Mouse (Mus musculus): ENCODE measurements around the gene Ank2.

Ank2 gene

GRCm38 (mm10) chr3:127282277-127282676 is 216.9 kb downstream of the Ank2 start:
- no peak for DNase-seq (ENCODE audit: low spot score)

- DNase-seq (ENCODE audit: low spot score), result no peak
Observed at GRCm38 (mm10) chr3:127281390-127281789, 217.8 kb downstream of the Ank2 start.

GRCm38 (mm10) chr3:127280376-127280775 is 218.8 kb downstream of the Ank2 start:
- no peak for DNase-seq (ENCODE audit: low spot score)

GRCm38 (mm10) chr3:127275953-127276352 is 223.2 kb downstream of the Ank2 start:
- no peak for DNase-seq (ENCODE audit: low spot score)

GRCm38 (mm10) chr3:127272801-127273200 is 226.3 kb downstream of the Ank2 start:
- DNase-seq (ENCODE audit: low spot score), result no peak

- no peak for DNase-seq (ENCODE audit: low spot score)
Observed at GRCm38 (mm10) chr3:127269616-127270015, 229.5 kb downstream of the Ank2 start.

- no peak for DNase-seq (ENCODE audit: low spot score)
Observed at GRCm38 (mm10) chr3:127267846-127268245, 231.3 kb downstream of the Ank2 start.

GRCm38 (mm10) chr3:127265732-127266131 is 233.4 kb downstream of the Ank2 start:
- no peak for DNase-seq (ENCODE audit: low spot score)

- no peak for DNase-seq (ENCODE audit: low spot score)
Observed at GRCm38 (mm10) chr3:127265182-127265581, 234.0 kb downstream of the Ank2 start.

GRCm38 (mm10) chr3:127260786-127261166 is 238.4 kb downstream of the Ank2 start:
- no peak for DNase-seq (ENCODE audit: low spot score)

- no peak for DNase-seq (ENCODE audit: low spot score)
Observed at GRCm38 (mm10) chr3:127260007-127260785, 239.0 kb downstream of the Ank2 start.

- no peak for DNase-seq (ENCODE audit: low spot score)
Observed at GRCm38 (mm10) chr3:127258466-127259075, 240.6 kb downstream of the Ank2 start.

- no peak for DNase-seq (ENCODE audit: low spot score)
Observed at GRCm38 (mm10) chr3:127257969-127258368, 241.2 kb downstream of the Ank2 start.

- peak; percentile 27 for DNase-seq (ENCODE audit: low spot score)
Observed at GRCm38 (mm10) chr3:127257279-127257925, 241.7 kb downstream of the Ank2 start.

GRCm38 (mm10) chr3:127256681-127257080 is 242.5 kb downstream of the Ank2 start:
- DNase-seq (ENCODE audit: low spot score), result no peak

GRCm38 (mm10) chr3:127250930-127251329 is 248.2 kb downstream of the Ank2 start:
- DNase-seq (ENCODE audit: low spot score), result no peak

- DNase-seq (ENCODE audit: low spot score), result no peak
Observed at GRCm38 (mm10) chr3:127248611-127249010, 250.5 kb downstream of the Ank2 start.

- DNase-seq (ENCODE audit: low spot score), result no peak
Observed at GRCm38 (mm10) chr3:127246989-127247708, 252.0 kb downstream of the Ank2 start.

- no peak for DNase-seq (ENCODE audit: low spot score)
Observed at GRCm38 (mm10) chr3:127243928-127244642, 255.1 kb downstream of the Ank2 start.

- no peak for DNase-seq (ENCODE audit: low spot score)
Observed at GRCm38 (mm10) chr3:127242234-127242810, 256.8 kb downstream of the Ank2 start.

- no peak for DNase-seq (ENCODE audit: low spot score)
Observed at GRCm38 (mm10) chr3:127235271-127235670, 263.9 kb downstream of the Ank2 start.
